Mouse (Mus musculus): Measurements from ENCODE around the gene Abcb9.

Gene Abcb9

DNA sequence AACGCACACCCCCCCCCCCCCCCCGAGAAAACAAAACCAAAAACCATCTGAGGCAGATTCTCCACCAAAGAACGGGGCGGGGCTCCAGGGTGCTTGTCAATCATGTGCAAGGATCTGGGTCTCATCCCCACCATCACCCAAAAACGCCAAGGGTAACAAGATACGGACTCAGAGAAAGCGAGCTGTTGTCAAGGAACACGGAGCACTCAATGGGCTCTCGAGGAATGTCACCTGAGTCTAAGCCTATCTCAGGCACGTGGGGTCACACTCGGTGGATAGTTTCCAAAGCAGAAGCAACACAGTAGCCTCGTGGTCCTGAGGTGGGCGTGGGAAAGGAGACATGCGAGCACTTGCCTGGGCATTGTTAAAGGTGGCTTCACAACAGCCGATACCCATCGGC lies 81.9 kb downstream of the Abcb9 start:
- no peak for DNase-seq (ENCODE audit: low read depth)

GRCm38 (mm10) chr5:124012885-124013284 lies 82.7 kb downstream of the Abcb9 start:
- DNase-seq (ENCODE audit: low read depth) = no peak

DNA sequence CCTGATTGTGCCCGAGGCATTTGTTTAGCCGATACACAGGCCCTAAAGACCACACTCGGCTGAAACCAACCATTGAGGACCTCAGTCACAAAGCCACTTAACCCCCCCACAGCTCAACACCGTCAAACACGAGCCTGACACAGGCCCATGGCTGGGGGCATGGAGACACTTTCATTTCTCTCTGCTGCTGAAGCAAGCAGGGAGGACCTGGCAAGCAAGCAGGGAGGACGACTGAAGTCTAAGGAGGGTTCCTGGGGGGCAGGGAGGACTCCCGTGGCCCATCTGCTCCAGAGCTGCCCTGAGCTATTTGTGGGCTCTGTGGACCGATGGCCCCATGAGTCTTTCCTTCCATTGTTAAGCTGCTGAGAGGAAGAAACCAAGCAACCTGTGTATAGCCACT lies 83.7 kb downstream of the Abcb9 start:
- no peak for DNase-seq (ENCODE audit: low read depth)
